Mouse (Mus musculus): ENCODE measurements around the gene Lhx1.

- TF ChIP-seq CTCF (IDR thresholded peaks at IDR 0.05; ENCODE audit: low read depth) (no peak), EP300 (IDR thresholded peaks at IDR 0.05; ENCODE audit: low read depth) (no peak)
These were observed 44.9 kb downstream of the Lhx1 start for GRCm38 (mm10) chr11:84480451-84480850.
